Mouse (Mus musculus) layer of hippocampus, adult 9-10 months (tissue): ENCODE measurements around the gene Lad1.

Experiments
- DNase-seq: peaks from one replicate; pipeline ENCODE4 v3.0.0; 2022; ENCODE audit warnings: low spot score

The Lad1 gene

GRCm38 (mm10) chr1:135807546-135807945 lies 10.9 kb upstream of the Lad1 start:
- no peak for DNase-seq

- no peak for DNase-seq
Observed at GRCm38 (mm10) chr1:135810180-135810579, 8.2 kb upstream of the Lad1 start.

- peak; percentile 75 for DNase-seq
Observed at GRCm38 (mm10) chr1:135811016-135811646, 7.3 kb upstream of the Lad1 start.

- DNase-seq = no peak
Observed at GRCm38 (mm10) chr1:135812205-135812604, 6.2 kb upstream of the Lad1 start.

GRCm38 (mm10) chr1:135812618-135813017 lies 5.8 kb upstream of the Lad1 start:
- no peak for DNase-seq

- no peak for DNase-seq
Observed at GRCm38 (mm10) chr1:135813071-135813470, 5.3 kb upstream of the Lad1 start.

GRCm38 (mm10) chr1:135813687-135814395 lies 4.6 kb upstream of the Lad1 start:
- no peak for DNase-seq

GRCm38 (mm10) chr1:135814531-135814930 lies 3.9 kb upstream of the Lad1 start:
- no peak for DNase-seq

GRCm38 (mm10) chr1:135817595-135817994 lies 803 bp upstream of the Lad1 start:
- DNase-seq = no peak

GRCm38 (mm10) chr1:135820071-135820470 lies 1.7 kb downstream of the Lad1 start:
- no peak for DNase-seq

- DNase-seq = no peak
Observed at GRCm38 (mm10) chr1:135820736-135821364, 2.5 kb downstream of the Lad1 start.

GRCm38 (mm10) chr1:135821780-135822179 lies 3.4 kb downstream of the Lad1 start:
- no peak for DNase-seq

GRCm38 (mm10) chr1:135828918-135829317 lies 10.5 kb downstream of the Lad1 start:
- DNase-seq = peak; percentile 17

GRCm38 (mm10) chr1:135834206-135834859 lies 15.9 kb downstream of the Lad1 start:
- DNase-seq = no peak

GRCm38 (mm10) chr1:135834983-135835382 lies 16.6 kb downstream of the Lad1 start:
- no peak for DNase-seq

- no peak for DNase-seq
Observed at GRCm38 (mm10) chr1:135835716-135836483, 17.5 kb downstream of the Lad1 start, which contains the start of gene Tnnt2. TSS of gene Tnnt2 (plus strand) at chr1:135836354.

- no peak for DNase-seq
Observed at GRCm38 (mm10) chr1:135838626-135839025, 20.2 kb downstream of the Lad1 start.

- DNase-seq = no peak
Observed at GRCm38 (mm10) chr1:135839065-135839464, 20.7 kb downstream of the Lad1 start.

- DNase-seq = no peak
Observed at GRCm38 (mm10) chr1:135840675-135841395, 22.4 kb downstream of the Lad1 start.

GRCm38 (mm10) chr1:135843519-135844262 lies 25.3 kb downstream of the Lad1 start:
- no peak for DNase-seq
